Mouse (Mus musculus) T-helper 17 cell (primary cell): ENCODE data around the gene Hsh2d.

Experiments
- in situ Hi-C, 2 experiments: fragments of 300-600 bp; cut with MboI, MseI; formaldehyde crosslinking; loops; 1 replicate in 1 of 2; 2 replicates in 1 of 2; pipeline ENCODE4 v1.15.1; 2025; ENCODE audit warnings: high pct_unique_total_duplicates in 2 of 2

The Hsh2d gene

DNA sequence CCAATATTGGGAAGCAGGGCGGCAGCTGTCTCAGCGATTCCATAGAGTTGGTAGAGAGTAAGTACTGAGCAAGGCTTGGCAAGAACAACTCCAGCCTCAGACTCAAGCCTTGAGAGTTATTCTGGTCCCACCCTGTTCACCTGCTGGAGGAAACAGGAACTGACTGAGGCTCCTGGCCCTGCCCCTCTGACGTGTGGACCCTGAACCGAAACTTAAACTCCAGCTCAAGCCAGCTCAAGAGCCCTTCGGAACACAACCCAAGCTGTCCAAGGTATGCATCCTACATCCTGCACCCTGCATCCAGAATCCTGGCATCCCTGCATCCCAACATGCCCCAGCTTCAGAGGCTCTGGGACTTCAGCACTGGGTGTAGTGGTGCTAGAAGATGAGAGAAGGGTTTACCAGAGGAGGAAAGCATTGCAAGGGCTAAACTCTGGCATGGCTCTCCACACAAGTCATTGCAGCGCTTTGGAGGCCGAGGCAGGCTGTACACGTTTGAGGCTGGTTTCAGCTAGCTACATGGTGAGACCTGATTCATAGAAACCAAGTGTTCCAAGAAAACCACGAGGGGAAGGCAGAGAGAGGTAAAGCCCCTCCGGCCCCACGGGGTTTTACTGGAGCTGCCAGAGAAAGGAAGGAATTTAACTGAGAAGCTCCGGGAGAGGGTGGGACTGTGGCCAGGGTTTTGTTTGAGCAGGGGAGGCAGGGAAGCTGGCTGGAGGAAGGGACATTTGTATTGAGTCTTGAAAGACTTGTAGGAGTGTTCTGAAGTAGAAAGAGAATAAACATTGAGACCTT, at the start of gene Hsh2d:
Gene Hsh2d (plus strand): TSS at position 222 of the 798 bp plus-strand sequence.
- in situ Hi-C loops: loop anchor here in 1 of 2 experiments (10.0 kb wide), 1 partner anchor 455 kb away; the partner anchor contains the start of gene Nwd1

- in situ Hi-C loops: no loop called here
These were observed 46.1 kb upstream of the Hsh2d start for GRCm38 (mm10) chr8:72143256-72143824.

DNA sequence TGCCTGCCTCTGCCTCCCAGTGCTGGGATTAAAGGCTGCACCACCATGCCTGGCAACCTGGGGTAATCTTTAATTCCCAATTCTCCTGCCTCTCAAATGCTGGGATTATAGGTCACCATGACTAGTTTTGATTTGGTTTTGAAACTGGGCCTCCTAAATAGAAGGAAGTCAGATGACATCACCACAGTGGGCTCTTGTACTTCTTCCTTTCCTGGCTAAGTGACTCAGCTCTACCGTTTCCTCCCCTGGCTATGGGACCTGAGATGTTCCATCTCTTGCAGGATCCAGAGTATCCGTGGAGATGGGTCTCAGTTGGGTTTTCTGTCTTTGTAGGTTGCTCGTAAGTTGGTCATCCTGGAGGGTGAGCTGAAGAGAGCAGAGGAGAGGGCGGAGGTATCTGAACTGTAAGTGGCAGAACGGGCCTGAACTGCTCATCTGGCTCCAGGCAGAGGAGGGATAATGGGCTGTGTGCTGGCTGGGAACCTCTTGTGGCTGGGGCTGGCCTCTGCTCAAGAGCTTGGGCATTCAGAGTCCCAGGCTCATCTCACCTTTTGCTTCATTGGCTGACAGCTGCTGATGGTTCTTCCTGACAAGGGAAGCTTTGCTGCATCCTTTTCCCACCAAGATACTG, 45.0 kb upstream of the Hsh2d start:
- in situ Hi-C loops: no loop called here

DNA sequence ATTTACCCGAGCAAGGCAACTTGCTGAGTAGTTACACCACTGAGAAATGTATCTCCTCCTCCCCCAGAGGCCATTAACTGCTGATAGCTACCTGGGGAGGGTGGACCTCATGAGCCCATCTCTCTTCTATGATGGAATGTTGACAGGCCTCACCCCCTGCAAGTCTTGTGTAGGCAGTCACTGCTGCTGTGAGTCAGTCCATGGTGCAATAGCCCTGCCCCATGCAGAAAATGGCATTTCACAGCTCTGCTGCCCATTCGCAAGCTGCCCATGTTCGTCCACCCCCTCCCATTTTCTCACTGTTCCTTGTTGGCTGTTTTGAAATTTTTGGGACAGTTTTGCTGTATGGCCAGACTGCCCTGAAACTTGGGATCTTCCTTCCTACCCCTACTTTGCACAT, 43.9 kb upstream of the Hsh2d start:
- in situ Hi-C loops: no loop called here

DNA sequence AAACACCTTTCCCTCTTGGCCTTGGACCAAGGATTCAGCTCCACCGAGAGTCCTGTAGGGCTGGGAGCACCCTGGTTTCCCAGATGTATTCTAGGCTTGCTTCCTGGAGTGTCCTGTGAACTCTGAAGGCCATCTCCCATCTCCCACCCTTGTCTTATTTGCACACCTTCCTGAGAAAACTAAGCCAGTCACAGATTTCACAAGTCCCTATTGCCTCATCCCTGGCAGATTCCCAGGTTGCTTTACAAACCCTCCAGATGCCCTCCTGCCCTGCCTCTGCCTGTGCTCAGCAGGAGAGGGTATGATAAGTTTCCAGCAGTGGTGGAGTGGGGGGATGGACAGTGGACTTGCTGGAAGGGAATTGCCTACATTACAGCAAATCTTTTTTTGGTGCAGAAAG, 43.4 kb upstream of the Hsh2d start:
- in situ Hi-C loops: no loop called here

DNA sequence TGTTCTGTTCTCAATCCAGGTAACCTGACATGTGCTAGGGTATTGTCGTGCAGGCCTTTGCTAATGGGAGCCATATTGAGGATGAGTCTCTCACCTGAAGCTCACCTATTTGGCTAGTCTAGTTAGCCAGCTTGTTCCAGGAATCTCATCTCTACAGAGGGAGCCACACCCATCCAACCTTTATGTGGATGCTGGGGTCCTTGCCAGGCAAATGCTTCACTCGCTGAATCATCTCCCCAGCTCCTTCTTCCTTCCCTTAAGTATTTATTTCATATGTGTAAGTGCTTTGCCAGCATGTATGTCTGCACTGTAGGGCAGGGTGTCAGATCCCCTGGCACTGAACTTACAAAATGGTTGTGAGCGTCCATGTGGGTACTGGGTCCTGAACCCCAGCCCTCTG, 42.9 kb upstream of the Hsh2d start:
- in situ Hi-C loops: no loop called here

DNA sequence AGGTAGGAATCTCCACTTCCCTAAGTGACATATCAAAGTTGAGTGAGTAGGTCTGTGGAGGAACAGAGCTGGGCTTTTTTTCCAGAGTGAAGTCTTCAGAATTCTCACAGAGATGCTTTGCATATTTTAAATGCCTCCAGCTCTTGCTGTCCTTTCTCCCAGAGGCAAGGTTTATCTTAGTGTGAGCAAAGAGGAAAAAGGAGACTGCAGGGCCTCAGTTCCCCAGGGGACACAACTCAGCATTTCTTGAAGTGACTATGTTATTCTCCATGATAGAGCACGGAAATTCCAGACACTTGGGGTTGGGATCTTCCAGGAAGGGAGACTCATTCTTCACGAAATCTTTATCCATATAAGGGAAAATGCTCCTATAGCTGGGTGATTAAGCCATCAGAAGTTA, 42.2 kb upstream of the Hsh2d start:
- in situ Hi-C loops: no loop called here

DNA sequence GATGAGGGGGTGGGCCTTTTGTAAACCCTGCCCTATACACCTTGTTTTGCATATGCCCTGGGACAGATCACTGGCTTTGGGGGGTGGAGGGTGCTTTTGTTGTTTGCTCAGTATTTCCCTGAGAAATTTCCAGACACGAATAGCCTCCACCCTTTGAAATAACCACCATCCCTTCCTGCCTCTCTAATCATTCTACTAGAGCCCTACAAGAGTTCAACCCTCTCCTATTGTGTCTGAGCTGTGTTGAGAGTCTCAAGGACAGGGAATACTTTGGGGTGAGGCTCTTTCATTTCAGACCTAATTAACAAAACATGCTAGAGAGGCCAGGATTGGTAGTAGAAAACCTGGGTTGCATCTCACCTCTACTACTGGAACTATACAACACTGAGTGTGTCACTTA, 40.4 kb upstream of the Hsh2d start:
- in situ Hi-C loops: no loop called here

DNA sequence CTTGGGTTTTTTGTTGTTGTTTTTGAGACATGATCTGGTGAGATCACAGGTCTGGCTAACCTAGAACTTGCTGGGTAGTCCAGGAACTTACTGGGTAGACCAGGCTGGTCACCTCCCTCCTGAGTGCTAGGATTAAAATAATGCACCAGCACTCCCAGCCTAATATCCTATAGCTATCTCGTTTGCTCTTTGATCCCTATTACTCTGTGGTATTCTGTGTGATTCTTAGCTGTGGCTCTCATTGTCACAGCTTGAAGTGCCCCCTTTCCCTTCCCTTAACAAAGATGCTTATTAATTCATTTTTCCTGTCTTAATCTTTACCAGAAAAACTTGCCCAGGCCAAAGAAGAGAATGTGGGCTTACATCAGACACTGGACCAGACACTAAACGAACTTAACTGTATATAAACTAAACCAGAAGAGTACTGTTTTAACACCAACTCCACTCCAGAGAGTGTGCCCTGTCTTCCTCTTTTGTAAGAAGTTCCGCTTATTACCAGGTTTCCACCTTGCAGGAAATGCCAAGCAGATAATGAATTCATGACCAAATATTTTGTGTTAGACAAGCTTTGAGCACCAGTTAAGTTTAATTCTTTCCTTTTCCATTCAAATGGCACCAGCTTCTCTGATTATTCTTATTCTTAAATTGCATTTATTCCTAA, 37.9 kb upstream of the Hsh2d start:
- in situ Hi-C loops: no loop called here

GRCm38 (mm10) chr8:72153382-72153781, 36.1 kb upstream of the Hsh2d start:
- in situ Hi-C loops: no loop called here

GRCm38 (mm10) chr8:72158096-72158495, 31.3 kb upstream of the Hsh2d start:
- in situ Hi-C loops: no loop called here

- in situ Hi-C loops: no loop called here
These were observed 30.7 kb upstream of the Hsh2d start for GRCm38 (mm10) chr8:72158726-72159125.

DNA sequence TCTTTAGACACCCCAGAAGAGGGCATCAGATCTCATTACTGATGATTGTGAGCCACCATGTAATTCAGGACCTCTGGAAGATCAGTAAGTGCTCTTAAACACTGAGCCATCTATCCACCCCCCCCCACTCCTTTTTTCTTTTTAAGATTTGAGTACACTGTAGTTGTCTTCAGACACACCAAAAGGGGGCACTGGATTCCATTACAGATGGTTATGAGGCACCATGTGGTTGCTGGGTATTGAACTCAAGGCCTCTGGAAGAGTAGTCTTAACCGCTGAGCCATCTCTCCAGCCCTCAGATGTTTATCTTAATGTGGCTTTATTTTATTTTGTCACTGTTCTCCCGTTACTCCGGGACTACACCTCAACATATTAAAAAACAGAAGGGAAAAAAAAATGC, 29.4 kb upstream of the Hsh2d start:
- in situ Hi-C loops: loop anchor here in 1 of 2 experiments (5.0 kb wide), 1 partner anchor 57 kb away; the partner anchor contains the start of gene Fam32a

- in situ Hi-C loops: loop anchor here in 1 of 2 experiments (5.0 kb wide), 1 partner anchor 56 kb away; the partner anchor contains the start of gene Fam32a
These were observed 28.4 kb upstream of the Hsh2d start, which contains the start of gene Rab8a for GRCm38 (mm10) chr8:72160707-72161697. TSS of gene Rab8a (plus strand) at chr8:72161200.

DNA sequence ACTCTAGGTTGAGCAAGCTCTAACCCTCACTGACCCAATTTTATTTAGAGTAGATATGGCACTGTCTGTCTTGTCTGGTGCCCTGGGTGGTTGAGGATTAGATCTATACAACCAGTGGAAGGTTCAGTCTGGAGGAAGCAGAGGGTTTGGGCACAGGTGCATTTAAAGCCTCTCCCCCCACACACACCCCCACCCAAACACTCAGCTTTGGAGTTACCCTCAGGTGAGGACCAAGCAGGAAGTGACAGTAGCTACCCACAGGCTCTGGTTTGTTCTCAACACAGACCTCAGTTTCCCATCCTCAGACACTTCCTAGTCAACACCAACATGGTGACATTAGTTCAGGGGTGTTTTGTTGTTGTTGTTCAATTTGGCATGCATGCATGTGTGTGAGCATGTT, 26.6 kb upstream of the Hsh2d start:
- in situ Hi-C loops: loop anchor here in 1 of 2 experiments (5.0 kb wide), 1 partner anchor 54 kb away; the partner anchor contains the start of gene Fam32a

GRCm38 (mm10) chr8:72169098-72169668, 20.3 kb upstream of the Hsh2d start:
- in situ Hi-C loops: no loop called here

GRCm38 (mm10) chr8:72169681-72170249, 19.7 kb upstream of the Hsh2d start:
- in situ Hi-C loops: no loop called here

DNA sequence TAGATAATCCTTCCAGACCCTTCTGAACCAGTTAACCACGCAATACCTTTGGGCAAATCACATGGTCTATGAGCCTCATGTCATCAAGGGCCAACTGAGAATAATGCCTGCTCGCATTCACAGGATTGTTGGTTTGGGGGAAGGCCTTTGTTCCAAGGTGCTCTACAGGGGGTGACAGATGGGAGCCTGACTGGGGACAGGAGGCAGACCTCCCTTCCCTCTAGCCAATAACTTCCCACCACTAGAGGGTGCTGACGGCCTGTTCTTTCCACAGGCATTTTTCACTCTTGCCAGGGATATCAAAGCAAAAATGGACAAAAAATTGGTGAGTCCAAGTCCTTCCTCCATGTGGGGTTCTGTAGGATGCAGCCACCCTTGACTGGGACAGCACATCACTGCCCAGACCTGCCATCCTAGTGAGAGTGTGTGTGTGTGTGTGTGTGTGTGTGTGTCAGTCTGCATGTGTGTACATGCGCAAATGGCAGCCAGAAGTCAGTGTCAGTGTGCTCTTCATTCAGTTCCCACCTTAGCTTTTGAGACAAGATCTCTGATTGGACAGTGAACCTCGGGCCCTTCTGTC, 12.0 kb upstream of the Hsh2d start:
- in situ Hi-C loops: loop anchor here (5.0 kb wide), 3 partner anchors 65 to 190 kb away; partner anchors contain the start of gene Ap1m1 (in 1 of the 2)

GRCm38 (mm10) chr8:72183554-72184202, 5.8 kb upstream of the Hsh2d start:
- in situ Hi-C loops: no loop called here
